Mouse (Mus musculus) bone marrow macrophage, adult 2 months (primary cell): ENCODE data around the gene Frem1.

Experiments used
- CTCF ChIP-seq: IDR thresholded peaks from 2 replicates; pipeline ENCODE4 v1.5.1; 2012; ENCODE audit warnings: low read depth, mild to moderate bottlenecking, low read length, moderate library complexity
- POLR2A ChIP-seq: IDR thresholded peaks from 2 replicates; pipeline ENCODE4 v1.6.1; 2012; ENCODE audit warnings: mild to moderate bottlenecking, low read depth, low read length, borderline replicate concordance

DNA sequence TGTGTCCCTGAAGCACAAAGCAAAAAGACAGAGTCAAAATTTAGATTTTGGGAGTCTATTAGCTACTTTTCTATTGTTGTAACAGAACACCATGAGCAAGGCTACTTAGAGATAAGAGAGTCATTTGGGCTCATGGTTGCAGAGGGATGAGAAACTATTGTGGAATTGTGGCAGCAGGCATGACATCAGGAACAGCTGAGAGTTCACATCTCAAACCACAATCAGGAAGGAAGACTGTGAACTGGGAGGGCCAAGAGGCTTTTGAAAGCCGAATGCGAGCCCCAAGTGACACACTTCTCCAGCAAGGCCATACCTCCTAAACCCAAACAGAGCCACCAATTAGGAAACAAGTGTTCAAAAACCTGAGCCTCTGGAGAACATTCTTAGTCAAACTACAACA lies 9.4 kb upstream of the Frem1 start:
- TF ChIP-seq CTCF (no peak), POLR2A (no peak)
